Mouse (Mus musculus) CD8-positive naive resting alpha-beta T cell, adult 2 months (primary cell): ENCODE results near the gene Ubiad1.

Experiments used
- DNase-seq, 2 experiments: peaks; one replicate each; pipeline ENCODE4 v3.0.0; 2022; ENCODE audit warnings: low read depth in 2 of 2, low spot score in 2 of 2

The Ubiad1 gene

DNA sequence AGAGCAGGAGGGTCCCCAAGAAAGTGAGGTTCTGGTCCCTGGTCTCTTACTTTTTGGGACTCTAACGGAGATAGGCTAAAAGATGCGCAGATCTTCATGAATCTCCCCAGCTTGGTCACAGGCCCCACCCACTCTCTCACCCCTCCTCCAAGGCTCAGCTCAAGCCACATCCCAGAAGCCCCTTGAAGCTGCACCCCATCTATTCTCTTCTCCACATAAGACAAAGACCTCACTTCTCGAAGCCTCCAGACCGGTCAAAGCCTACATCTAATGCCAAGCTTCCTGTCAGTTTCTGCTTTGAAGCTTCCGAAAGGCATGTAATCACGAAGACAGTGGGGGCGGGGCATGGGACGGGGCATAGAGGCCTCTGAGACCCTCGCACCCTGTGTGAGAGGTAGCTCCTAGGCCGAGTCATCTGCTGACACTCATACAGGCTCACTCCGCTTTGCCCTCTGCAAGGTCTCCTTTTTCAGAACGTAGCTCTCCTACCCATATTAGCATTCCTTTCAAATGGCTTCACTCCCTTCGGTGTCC is 39.2 kb downstream of the Ubiad1 start:
- DNase-seq: no peak

DNA sequence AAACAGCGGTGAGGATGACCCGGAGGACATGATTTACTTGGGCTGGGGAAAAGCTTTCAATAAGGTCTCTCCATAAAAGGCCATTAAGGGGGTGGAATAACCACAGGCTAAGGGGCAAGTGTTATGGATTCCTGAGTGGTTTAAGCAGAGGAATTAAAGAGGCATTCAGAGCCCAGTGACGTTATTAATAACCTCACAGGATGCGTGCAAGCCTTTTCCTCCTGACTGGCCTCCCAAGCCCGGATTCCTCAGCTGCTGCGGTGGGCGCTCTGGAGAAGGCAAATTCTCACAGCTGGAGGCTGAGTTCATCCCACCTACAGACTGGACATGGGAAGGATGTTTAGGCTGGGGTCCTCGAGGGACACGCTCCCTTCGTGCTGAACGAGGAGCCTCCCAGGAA is 39.8 kb downstream of the Ubiad1 start:
- DNase-seq: no peak

DNA sequence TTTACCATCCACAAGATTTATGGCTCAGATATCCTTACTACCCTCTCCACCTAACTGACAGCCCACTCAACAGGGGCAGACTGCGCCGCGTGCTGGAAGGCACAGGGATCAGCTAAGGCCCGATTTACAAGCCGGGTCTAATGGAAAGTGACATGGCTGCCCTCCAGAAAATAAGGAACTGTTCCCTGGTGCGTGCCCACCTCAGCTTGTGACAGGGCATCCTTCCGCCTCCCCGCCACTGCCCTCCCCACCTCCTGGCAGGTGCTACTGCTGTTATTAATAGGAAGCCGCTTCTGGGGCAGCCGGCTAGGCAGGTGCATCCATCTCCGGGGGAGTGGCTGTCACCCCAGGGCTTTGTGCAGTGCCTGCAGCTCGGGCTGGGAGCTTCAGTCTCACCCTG is 41.2 kb downstream of the Ubiad1 start:
- DNase-seq: no peak

DNA sequence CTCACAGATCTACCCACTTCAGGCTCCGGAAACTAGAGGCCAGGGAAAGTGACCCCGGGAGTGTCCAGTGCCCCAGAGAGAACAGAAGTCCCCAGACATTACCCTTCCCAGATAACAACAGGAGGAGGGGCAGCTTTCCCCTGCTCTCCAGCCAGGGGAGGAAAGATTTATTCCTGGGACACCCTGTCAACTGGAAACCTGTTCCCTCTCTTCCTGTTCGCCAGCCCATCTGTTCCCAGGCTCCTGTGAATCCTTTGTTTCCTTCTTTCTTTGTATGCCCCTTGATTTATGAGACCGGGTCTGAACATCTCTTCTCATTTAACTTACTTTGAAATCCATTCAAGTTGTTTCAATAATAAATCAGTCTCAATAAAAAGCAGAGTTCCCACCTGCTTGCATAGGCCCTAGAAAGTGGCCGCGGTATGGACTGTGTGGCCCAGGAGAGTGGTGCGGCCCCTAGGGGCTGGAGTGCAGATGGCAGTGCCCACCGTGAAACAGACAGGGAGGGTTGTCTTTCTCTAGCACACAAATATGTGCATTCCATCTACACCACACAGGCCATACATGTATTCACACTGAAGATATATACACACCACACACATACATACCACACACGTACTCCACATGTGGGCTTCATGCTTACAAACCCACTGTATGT is 45.0 kb downstream of the Ubiad1 start:
- no peak for DNase-seq

DNA sequence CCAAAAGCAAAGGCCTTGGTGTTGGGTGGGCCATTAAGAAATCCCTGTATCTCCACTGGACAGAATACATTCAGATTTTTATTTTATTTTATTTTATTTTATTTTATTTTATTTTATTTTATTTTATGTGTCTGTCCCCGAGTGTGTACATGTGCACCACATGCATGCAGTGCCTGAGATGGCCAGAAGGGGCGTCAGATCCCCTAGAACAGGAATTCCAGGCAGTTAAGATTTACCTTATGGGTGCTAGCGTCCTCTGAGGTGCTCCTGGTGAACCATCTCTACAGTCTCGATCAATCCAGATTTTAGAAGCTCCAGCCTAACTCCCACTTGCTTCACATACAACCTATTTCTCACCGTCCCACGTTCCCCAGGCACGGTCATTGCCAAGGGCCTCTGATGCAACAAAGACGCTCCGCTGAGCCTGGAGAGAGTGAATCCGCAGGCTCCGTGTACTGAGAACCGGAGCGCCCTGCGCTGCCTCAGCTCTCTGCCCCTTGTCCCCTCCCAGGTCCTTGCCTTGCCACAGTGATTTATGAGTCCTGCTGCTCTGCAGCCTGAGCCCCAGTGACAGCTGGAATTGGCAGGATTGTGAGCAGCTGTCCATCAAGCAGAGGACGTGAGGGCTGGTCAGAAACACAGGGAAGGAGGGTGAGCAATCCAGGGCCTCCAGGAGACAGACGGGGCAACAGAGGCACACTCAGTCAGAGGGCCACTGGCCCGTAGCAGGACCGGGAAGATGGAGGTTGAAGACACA is 46.9 kb downstream of the Ubiad1 start:
- DNase-seq: no peak

DNA sequence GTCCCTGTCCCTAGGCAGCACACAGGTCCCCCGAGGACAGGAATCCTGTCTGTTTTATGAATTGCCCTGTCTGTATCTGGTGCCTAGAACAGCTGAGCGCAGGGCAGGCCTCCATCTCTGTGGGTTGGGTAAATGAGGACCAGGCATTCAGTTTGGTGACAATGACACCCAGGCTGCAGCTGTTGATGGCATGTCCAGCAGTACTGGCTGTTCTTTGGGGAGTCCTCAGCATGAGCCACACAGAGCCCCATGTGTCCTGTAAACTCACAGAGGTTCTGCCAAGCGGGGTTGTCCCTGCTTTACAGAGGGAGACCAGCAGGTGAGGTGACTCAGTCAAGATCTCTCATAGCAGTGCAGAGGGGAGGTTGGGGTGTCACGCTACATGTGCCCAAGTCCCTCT is 47.5 kb downstream of the Ubiad1 start:
- DNase-seq: no peak

DNA sequence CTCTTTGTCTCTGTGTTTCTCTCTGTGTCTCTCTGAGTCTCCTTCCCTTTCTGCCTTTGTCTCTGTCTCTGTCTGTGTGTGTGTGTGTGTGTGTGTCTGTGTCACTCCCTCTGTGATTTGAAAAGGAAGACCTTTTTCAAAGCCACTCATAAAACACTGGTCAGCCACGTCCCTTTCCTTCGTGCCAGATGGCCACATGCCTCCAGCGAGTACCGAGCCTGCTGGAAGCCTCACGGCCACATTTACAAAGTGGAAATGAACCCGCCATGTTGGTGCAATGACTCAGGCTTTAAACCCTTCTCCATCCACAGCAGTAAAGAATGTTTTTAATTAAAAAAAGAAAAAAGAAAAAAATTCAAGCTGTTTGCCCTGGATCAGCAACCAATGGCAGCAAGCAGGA is 48.7 kb downstream of the Ubiad1 start:
- DNase-seq: no peak

DNA sequence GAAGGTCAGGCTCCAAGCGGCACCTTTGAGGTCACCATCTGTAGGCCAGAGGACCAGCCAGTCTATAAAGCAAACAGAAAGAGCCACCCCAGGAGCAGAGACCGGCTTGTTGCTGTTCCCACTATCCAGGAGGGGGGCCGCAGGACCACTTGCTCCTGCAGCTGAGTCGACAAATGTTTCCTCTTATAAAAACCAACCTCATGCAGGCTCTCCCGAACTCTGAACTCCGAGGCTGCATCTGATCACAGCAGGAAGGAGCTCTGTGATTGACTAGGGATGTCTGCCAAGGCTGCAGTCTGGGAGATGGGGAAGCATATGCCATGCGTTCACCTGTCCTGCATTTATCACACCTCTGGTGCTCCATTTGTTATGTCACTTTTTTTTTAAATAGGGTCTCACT is 49.4 kb downstream of the Ubiad1 start:
- DNase-seq: no peak

DNA sequence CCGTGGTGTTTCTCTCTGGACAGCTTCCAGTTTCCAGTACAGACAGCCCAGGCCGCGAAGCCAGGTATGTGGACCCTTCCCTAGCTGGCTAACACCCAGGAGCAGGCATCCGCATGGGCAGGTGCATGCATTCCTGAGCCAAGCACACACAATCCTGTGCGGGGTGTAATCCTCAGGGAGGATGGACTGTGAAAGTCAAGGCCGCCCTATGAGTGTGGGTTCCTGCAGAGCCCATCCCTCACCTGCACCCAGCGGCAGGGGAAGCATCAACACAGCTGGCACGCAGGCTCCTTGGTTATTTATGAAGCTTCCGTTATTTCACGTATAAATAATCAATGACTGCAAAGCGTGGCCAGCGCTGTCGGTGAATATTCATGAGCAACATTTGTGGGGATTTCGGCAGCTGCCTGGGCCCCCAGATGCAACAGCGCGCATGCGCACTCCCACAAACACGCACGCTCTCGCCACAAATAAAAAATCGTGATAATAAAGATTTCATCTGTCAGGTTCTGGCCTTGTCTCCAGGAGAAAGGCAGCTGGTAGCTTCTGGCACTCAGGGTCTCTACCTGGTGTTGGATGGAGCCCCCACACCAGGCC is 52.8 kb downstream of the Ubiad1 start:
- DNase-seq: no peak

DNA sequence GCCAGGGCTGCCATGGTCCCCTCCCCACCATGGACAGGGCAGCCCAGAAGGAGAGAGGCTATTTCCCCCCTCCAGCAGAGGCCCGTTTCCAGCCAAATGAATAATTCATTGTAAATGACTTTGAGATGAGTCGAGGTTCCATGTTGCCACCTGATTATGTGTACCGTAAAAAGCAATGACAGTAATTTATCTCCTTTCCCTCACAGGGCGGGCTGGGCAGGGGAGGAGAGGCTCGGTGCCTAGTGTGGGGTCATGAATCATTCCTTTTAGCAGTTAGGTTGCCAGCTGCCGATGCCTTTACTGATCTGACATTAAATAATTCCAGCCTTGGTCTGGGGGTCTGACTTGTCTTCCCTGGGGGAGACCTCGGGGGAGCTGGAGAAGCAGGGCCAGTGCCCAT is 54.9 kb downstream of the Ubiad1 start:
- no peak for DNase-seq

DNA sequence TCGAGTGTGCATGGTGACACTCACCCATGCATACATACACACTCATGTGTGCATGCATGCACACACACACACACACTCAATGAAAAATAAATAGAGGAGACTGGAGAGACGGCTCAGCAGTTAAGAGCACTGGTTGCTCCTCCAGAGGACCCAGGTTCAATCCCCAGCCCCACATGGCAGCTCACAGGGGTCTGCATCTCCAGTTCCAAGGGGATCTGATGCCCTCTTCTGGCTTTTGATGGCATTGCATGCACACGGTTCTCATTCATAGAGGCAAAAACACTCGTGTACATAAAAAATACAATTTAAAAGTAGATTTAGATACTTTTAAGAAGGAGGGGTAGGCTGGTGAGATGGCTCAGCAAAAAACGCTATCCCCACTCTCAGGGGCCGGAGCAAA is 55.5 kb downstream of the Ubiad1 start:
- DNase-seq: no peak

DNA sequence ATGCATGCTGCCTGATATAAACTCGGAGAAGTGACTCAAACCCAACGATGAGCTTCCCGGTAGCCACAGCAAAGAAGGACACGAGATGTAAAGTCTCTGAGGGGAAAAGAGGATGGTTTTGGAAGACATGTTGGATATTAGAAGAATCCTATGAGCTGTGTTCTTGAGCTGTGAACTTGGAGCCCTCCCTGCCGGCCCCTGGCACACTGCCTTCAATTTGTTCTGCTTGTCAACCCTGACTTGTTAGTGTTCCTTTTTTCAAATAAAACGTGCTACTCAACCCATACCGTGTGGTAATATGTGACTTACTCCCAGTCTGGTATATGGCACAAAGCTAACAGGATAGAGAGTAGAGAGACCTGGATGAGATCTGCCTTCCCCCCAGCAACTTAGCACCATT is 59.3 kb downstream of the Ubiad1 start:
- DNase-seq: no peak
